Mouse (Mus musculus) erythroblast, embryonic 14.5 days (primary cell): ENCODE results near the gene Frmd5.

Experiments
- GATA1 ChIP-seq: IDR thresholded peaks from 2 replicates; pipeline ENCODE4 v1.6.1; 2012; ENCODE audit warnings: low read length, inconsistent platforms, mixed read lengths
- TAL1 ChIP-seq: IDR thresholded peaks from 3 replicates; pipeline ENCODE4 v1.6.1; 2012; ENCODE audit warnings: low read length, inconsistent platforms, mixed read lengths

DNA sequence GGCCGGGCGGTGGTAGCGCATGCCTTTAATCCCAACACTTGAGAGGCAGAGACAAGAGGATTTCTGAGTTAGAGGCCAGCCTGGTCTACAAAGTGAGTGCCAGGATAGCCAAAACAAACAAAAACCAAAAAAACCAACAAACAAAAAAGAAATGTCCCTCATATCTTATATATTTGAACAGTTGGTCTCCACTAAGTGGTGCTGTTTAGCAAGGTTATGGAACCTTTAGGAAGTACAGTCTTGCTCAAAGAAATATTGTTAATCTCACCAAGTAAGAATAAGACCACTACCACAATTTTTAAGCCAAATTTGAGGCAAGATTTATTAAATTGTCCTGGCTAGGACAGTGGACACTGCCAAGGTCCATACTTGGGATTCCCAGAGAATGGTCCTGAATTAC, 34.6 kb upstream of the Frmd5 start:
- TF ChIP-seq GATA1 (no peak), TAL1 (no peak)
